Mouse (Mus musculus) megakaryocyte, embryonic 14.5 days (primary cell): ENCODE measurements around the gene Morn2.

ENCODE experiments used
- FLI1 ChIP-seq: IDR thresholded peaks from 2 replicates; pipeline ENCODE4 v1.6.1; 2012; ENCODE audit warnings: low read length, inconsistent platforms, mixed read lengths
- GATA1 ChIP-seq: IDR thresholded peaks from 3 replicates; pipeline ENCODE4 v1.6.1; 2012; ENCODE audit warnings: mixed read lengths, low read length, inconsistent platforms, borderline replicate concordance

DNA sequence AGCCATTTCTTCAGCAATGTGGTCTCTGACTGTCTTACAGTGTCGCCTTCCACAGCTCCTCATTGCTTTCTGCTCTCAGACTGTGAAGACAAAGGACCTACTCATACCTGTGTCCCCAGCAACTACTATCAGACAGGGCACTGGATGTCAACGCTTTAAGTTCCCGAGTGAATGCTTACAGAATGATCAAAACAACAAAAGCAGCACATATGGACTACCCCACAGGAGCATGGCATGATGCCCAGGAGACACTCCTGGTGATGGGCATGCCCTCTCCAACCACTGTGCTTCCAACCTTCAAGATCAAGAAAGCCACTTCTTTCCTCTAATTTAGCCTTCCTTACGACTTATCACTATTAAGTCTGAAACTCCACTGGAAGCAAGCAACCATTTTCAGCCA lies 22.9 kb upstream of the Morn2 start:
- TF ChIP-seq GATA1 (no peak), FLI1 (no peak)
